Mouse (Mus musculus): ENCODE data around the gene Ppargc1a. TPM values are rescaled to one million over a fixed set of nuclear protein-coding genes. Genes with fewer than 3 reads are reported as not detected.

Gene Ppargc1a
- polyA plus RNA-seq, 1 experiment from 2014 or later = 3.2 TPM

DNA sequence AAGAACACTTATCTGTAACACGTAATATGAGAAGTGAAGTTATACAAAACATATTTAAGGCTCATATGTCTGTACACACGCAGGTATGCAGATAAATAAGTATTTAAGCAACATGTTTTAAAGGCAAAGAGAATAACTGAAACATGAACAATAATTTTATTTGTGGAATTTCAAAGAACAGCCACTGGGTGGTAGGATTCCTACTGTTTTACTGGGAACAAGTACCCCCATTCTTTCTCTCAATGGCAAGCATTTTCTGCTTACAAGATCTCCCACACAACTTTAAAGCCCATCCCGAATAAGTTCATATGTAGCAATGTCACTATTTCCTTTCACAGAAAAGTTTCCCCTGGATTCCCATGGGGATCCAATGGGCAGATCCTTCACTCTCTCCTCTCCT lies 46.7 kb downstream of the Ppargc1a start:
- H3K27me3 ChIP-seq (ENCODE audit: insufficient read depth, low read length) = no peaks in the 10 kb centered on the region
- H3K36me3 ChIP-seq (ENCODE audit: insufficient read depth) = no peaks in the 10 kb centered on the region
- 61% methylated on average over 3 of the region's 3 CpGs for WGBS
- H3K4me2 ChIP-seq = no peak overlapping the region
- ATAC-seq (ENCODE audit: insufficient read depth) (no peak), DNase-seq (peak; percentile 61)
- no peak overlapping the region for H3K9ac ChIP-seq
- no peak overlapping the region for H3K27ac ChIP-seq (ENCODE audit: low read depth)
- H3K4me3 ChIP-seq (ENCODE audit: low read depth, low read length) = no peak overlapping the region
- TF ChIP-seq CTCF (IDR thresholded peaks at IDR 0.05; ENCODE audit: low read depth) = peak; percentile 41
- no peaks in the 10 kb centered on the region for H3K4me1 ChIP-seq (ENCODE audit: insufficient read depth)
- no peaks in the 10 kb centered on the region for H3K9me3 ChIP-seq (ENCODE audit: low read depth, low read length)

DNA sequence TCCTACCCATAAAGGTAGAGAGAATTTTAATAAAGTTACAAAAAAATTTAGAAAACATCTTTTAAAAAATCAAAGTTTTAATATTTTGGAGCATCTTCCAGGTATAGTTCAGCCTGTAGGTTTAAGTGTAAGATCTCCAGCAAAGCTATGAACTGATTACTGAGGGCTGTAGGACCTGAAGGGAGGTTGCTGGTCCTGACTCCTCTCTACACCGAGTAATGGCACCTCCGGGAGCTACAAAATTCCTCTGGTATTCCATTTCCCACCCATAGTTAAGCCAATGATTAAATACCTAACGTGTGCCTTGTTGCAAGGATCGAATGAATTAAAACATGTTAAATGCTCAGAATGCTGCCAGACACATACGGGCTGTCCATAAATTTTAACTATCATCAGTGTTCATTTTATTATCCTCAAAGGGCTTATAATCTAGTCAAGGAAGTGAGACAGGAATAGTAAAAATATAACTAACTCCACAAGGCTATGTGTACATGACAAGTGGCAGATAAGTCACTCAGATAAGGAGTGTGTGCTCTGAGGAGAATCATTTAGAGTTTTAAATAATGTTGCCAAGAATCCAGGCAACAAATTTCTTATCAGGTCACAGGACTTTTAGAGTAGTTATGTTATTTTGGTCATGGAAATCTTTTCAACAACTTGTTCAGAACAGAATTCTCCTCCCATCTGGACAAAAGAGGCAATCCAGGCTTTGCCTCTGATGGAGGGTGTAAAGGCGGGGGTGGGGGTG lies 49.9 kb downstream of the Ppargc1a start:
- TF ChIP-seq CTCF (IDR thresholded peaks at IDR 0.05; ENCODE audit: low read depth) = no peak
- 64% methylated on average over 6 of the region's 6 CpGs for WGBS
- no peak for ATAC-seq (ENCODE audit: insufficient read depth)

DNA sequence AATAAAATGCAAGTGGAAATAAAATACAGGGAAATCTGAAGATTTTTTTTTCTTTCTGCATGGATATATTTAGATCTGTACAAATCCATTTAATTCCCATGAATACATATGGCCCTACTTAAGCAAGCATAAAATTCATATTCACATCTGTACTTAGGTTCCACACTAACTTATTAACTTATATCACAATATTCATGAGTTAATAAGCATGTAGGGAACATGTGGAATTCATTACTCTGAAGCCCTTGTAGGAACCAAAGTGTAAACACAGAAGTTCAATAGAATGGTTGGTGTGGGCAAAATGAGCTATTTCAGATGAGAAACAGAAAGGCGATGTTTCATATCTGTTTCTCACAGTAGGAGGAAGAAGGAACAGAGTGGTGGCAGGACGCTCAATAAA lies 62.9 kb downstream of the Ppargc1a start:
- H3K4me1 ChIP-seq (ENCODE audit: insufficient read depth) = no peaks in the 10 kb centered on the region
- H3K36me3 ChIP-seq (ENCODE audit: insufficient read depth) = no peaks in the 10 kb centered on the region
- H3K4me3 ChIP-seq (ENCODE audit: low read depth, low read length) = no peak overlapping the region
- no peaks in the 10 kb centered on the region for H3K9me3 ChIP-seq (ENCODE audit: low read depth, low read length)
- ATAC-seq (ENCODE audit: insufficient read depth) (no peak), DNase-seq (no peak)
- no peak overlapping the region for H3K27ac ChIP-seq (ENCODE audit: low read depth)
- no peak for TF ChIP-seq CTCF (IDR thresholded peaks at IDR 0.05; ENCODE audit: low read depth)
- no peaks in the 10 kb centered on the region for H3K27me3 ChIP-seq (ENCODE audit: insufficient read depth, low read length)
- no peak overlapping the region for H3K9ac ChIP-seq
- 67% methylated on average over 2 of the region's 2 CpGs for WGBS
- no peak overlapping the region for H3K4me2 ChIP-seq

More for the DNA sequence above, 49.9 kb downstream of the Ppargc1a start:
- Histone ChIP-seq H3K9ac (no peak overlapping the region), H3K4me2 (no peak overlapping the region), H3K27me3 (ENCODE audit: insufficient read depth, low read length) (no peaks in the 10 kb centered on the region), H3K36me3 (ENCODE audit: insufficient read depth) (no peaks in the 10 kb centered on the region), H3K4me3 (ENCODE audit: low read depth, low read length) (no peak overlapping the region), H3K9me3 (ENCODE audit: low read depth, low read length) (no peaks in the 10 kb centered on the region), H3K27ac (ENCODE audit: low read depth) (no peak overlapping the region), H3K4me1 (ENCODE audit: insufficient read depth) (no peaks in the 10 kb centered on the region)
- no peak for DNase-seq

GRCm38 (mm10) chr5:51497910-51498517 lies 69.5 kb downstream of the Ppargc1a start:
- ATAC-seq (ENCODE audit: insufficient read depth) = 0 out of 2 replicates have a peak, but pooled peaks have one; percentile 17
- Histone ChIP-seq H3K4me1 (ENCODE audit: insufficient read depth) (no peaks in the 10 kb centered on the region), H3K9me3 (ENCODE audit: low read depth, low read length) (no peaks in the 10 kb centered on the region), H3K27ac (ENCODE audit: low read depth) (no peak overlapping the region), H3K4me3 (ENCODE audit: low read depth, low read length) (no peak overlapping the region), H3K36me3 (ENCODE audit: insufficient read depth) (no peaks in the 10 kb centered on the region), H3K9ac (no peak overlapping the region), H3K27me3 (ENCODE audit: insufficient read depth, low read length) (no peaks in the 10 kb centered on the region), H3K4me2 (no peak overlapping the region)
- no peak for TF ChIP-seq CTCF (IDR thresholded peaks at IDR 0.05; ENCODE audit: low read depth)
- 23% methylated on average over 9 of the region's 9 CpGs for WGBS
- DNase-seq = no peak

GRCm38 (mm10) chr5:51495446-51495845 lies 72.1 kb downstream of the Ppargc1a start:
- Histone ChIP-seq H3K36me3 (ENCODE audit: insufficient read depth) (no peaks in the 10 kb centered on the region), H3K27me3 (ENCODE audit: insufficient read depth, low read length) (no peaks in the 10 kb centered on the region), H3K9me3 (ENCODE audit: low read depth, low read length) (no peaks in the 10 kb centered on the region), H3K4me1 (ENCODE audit: insufficient read depth) (no peaks in the 10 kb centered on the region), H3K4me3 (ENCODE audit: low read depth, low read length) (no peak overlapping the region), H3K27ac (ENCODE audit: low read depth) (no peak overlapping the region), H3K9ac (no peak overlapping the region), H3K4me2 (no peak overlapping the region)
- TF ChIP-seq CTCF (IDR thresholded peaks at IDR 0.05; ENCODE audit: low read depth) = no peak
- ATAC-seq (ENCODE audit: insufficient read depth) (no peak), DNase-seq (no peak)
- WGBS = 76% methylated on average over 6 of the region's 6 CpGs

GRCm38 (mm10) chr5:51494358-51494876 lies 73.1 kb downstream of the Ppargc1a start:
- WGBS = 64% methylated on average over 15 of the region's 15 CpGs
- no peak overlapping the region for H3K4me2 ChIP-seq
- H3K36me3 ChIP-seq (ENCODE audit: insufficient read depth) = no peaks in the 10 kb centered on the region
- DNase-seq (no peak), ATAC-seq (ENCODE audit: insufficient read depth) (no peak)
- TF ChIP-seq CTCF (IDR thresholded peaks at IDR 0.05; ENCODE audit: low read depth) = peak; percentile 15; the same call in 1 of the 2 replicates
- H3K4me3 ChIP-seq (ENCODE audit: low read depth, low read length) = no peak overlapping the region
- H3K27ac ChIP-seq (ENCODE audit: low read depth) = no peak overlapping the region
- no peaks in the 10 kb centered on the region for H3K9me3 ChIP-seq (ENCODE audit: low read depth, low read length)
- no peak overlapping the region for H3K9ac ChIP-seq
- H3K27me3 ChIP-seq (ENCODE audit: insufficient read depth, low read length) = no peaks in the 10 kb centered on the region
- H3K4me1 ChIP-seq (ENCODE audit: insufficient read depth) = no peaks in the 10 kb centered on the region

GRCm38 (mm10) chr5:51483768-51484167 lies 83.8 kb downstream of the Ppargc1a start:
- ATAC-seq (ENCODE audit: insufficient read depth) (no peak), DNase-seq (no peak)
- Histone ChIP-seq H3K9me3 (ENCODE audit: low read depth, low read length) (no peaks in the 10 kb centered on the region), H3K27me3 (ENCODE audit: insufficient read depth, low read length) (no peaks in the 10 kb centered on the region), H3K4me1 (ENCODE audit: insufficient read depth) (no peaks in the 10 kb centered on the region; the same call in 1 of the 2 replicates), H3K36me3 (ENCODE audit: insufficient read depth) (no peaks in the 10 kb centered on the region), H3K4me3 (ENCODE audit: low read depth, low read length) (no peak overlapping the region), H3K9ac (no peak overlapping the region), H3K4me2 (no peak overlapping the region), H3K27ac (ENCODE audit: low read depth) (no peak overlapping the region)
- 35% methylated on average over 1 of the region's 1 CpGs for WGBS
- no peak for TF ChIP-seq CTCF (IDR thresholded peaks at IDR 0.05; ENCODE audit: low read depth)
